Mouse (Mus musculus) cerebellum, postnatal 14 days (tissue): ENCODE measurements at regions not wholly inside any gene's neighbourhood (a gene's known extent, or its start where the extent isn't known, plus 50 kb on each side); places are given as distances from the start of the nearest gene placed in this dataset.
A peak's percentile ranks its signal among the peaks of the same experiment; 100 is the strongest.

Experiments used
- DNase-seq, 2 experiments: peaks; one replicate each; pipeline ENCODE4 v3.0.0; 2021; ENCODE audit warnings: mixed read lengths in 2 of 2

GRCm38 (mm10) chr1:143878266-143878665 lies 101.2 kb downstream of the Uchl5 start:
- DNase-seq: peak; percentile 46

GRCm38 (mm10) chr1:143860319-143860718 lies 83.2 kb downstream of the Uchl5 start:
- no peak for DNase-seq

DNA sequence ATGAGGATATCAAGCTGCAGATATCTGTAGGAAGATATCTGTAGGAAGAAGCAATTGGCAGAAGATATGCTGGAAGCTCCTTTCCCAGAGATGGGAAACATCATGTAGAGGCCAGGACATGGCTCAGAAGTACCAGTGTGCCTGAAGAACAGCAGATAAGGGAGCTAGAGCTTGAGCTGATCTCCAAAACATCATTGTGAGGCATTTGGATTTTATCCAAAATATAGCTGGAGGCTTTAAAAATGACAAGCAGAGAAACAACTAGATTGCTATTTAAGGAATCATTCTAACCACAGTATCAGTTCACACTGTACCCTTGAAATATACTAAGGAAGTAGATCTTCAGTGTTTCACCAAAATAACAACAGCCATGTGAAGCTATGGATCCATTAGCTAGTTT lies 81.5 kb downstream of the Uchl5 start:
- no peak for DNase-seq
